Mouse (Mus musculus): ENCODE data around the gene Tmem114.

DNA sequence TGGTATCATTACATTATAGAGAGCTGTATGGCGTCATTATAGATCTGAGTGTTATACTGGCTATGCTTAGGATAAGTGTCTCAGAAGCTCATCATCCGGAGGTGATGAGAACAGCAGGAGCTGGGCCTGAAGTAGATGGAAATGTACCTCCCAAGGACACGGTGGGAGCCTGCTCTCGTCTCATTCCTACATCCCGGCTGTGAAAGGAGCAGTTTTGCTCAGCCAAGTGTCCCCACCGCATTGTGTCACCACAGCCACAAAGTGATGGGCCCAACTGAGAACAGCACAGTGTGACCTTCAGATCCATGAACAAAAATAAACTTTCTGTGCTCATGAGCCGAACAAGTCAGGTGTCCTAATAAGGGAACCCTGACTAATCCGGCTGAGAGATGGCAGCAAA is 8.9 kb downstream of the Tmem114 start:
- TF ChIP-seq POLR2AphosphoS5 (IDR thresholded peaks at IDR 0.05; ENCODE audit: insufficient replicate concordance, low read depth, low read length) (no peak), CTCF (IDR thresholded peaks at IDR 0.05; ENCODE audit: low read depth, low read length) (no peak), TAL1 (conservative IDR thresholded peaks at IDR 0.05; ENCODE audit: low read depth, low read length) (no peak)

All from G1E (cell line).